Mouse (Mus musculus): ENCODE data around the gene Shank3. TPM values are rescaled to one million over a fixed set of nuclear protein-coding genes. Genes with fewer than 3 reads are reported as not detected.

The Shank3 gene
- 10 to 100 TPM; 48.2 to 53.3 TPM for total RNA-seq (2021)

- DNase-seq (ENCODE audit: low spot score): no peak
- intact Hi-C loops (cut with DNase I): loop anchor here (1.0 kb wide), 1 partner anchor 23 kb away; no protein-coding TSS in a partner anchor
Observed at GRCm38 (mm10) chr15:89498961-89499688, at the start of gene Shank3. TSS of gene Shank3 (plus strand) at chr15:89499623.

GRCm38 (mm10) chr15:89452906-89453864 lies 46.2 kb upstream of the Shank3 start:
- DNase-seq (ENCODE audit: low spot score): no peak
- intact Hi-C loops (cut with DNase I): no loop called here

GRCm38 (mm10) chr15:89453865-89454478 lies 45.5 kb upstream of the Shank3 start, which contains the start of gene Mapk8ip2:
TSS of gene Mapk8ip2 (plus strand) at chr15:89453913.
- no peak for DNase-seq (ENCODE audit: low spot score)
- intact Hi-C loops (cut with DNase I): no loop called here

- intact Hi-C loops (cut with DNase I): no loop called here
- DNase-seq (ENCODE audit: low spot score): no peak
Observed at GRCm38 (mm10) chr15:89454857-89455256, 44.6 kb upstream of the Shank3 start.

- intact Hi-C loops (cut with DNase I): no loop called here
Observed at GRCm38 (mm10) chr15:89455642-89456041, 43.8 kb upstream of the Shank3 start.

GRCm38 (mm10) chr15:89458942-89459341 lies 40.5 kb upstream of the Shank3 start:
- intact Hi-C loops (cut with DNase I): no loop called here
- DNase-seq (ENCODE audit: low spot score): no peak

More at GRCm38 (mm10) chr15:89455642-89456041, 43.8 kb upstream of the Shank3 start:
- no peak for DNase-seq (ENCODE audit: low spot score)

GRCm38 (mm10) chr15:89459821-89460220 lies 39.6 kb upstream of the Shank3 start:
- no peak for DNase-seq (ENCODE audit: low spot score)
- intact Hi-C loops (cut with DNase I): no loop called here

GRCm38 (mm10) chr15:89460298-89460697 lies 39.1 kb upstream of the Shank3 start:
- no peak for DNase-seq (ENCODE audit: low spot score)
- intact Hi-C loops (cut with DNase I): no loop called here

- intact Hi-C loops (cut with DNase I): no loop called here
- DNase-seq (ENCODE audit: low spot score): no peak
Observed at GRCm38 (mm10) chr15:89461321-89461720, 38.1 kb upstream of the Shank3 start.

GRCm38 (mm10) chr15:89462176-89462575 lies 37.2 kb upstream of the Shank3 start:
- DNase-seq (ENCODE audit: low spot score): no peak
- intact Hi-C loops (cut with DNase I): no loop called here

- intact Hi-C loops (cut with DNase I): no loop called here
Observed at GRCm38 (mm10) chr15:89463334-89464235, 35.8 kb upstream of the Shank3 start.

GRCm38 (mm10) chr15:89465052-89465451 lies 34.4 kb upstream of the Shank3 start:
- DNase-seq (ENCODE audit: low spot score): no peak
- intact Hi-C loops (cut with DNase I): loop anchor here (5.0 kb wide), 2 partner anchors 37 to 93 kb away; partner anchors contain the start of gene Sco2

More at GRCm38 (mm10) chr15:89463334-89464235, 35.8 kb upstream of the Shank3 start:
- no peak for DNase-seq (ENCODE audit: low spot score)

GRCm38 (mm10) chr15:89468577-89468976 lies 30.8 kb upstream of the Shank3 start:
- DNase-seq (ENCODE audit: low spot score): no peak
- intact Hi-C loops (cut with DNase I): loop anchor here (2.0 to 5.0 kb wide), 3 partner anchors 34 to 96 kb away; partner anchors contain the start of gene Sco2

GRCm38 (mm10) chr15:89471476-89471875 lies 27.9 kb upstream of the Shank3 start:
- no peak for DNase-seq (ENCODE audit: low spot score)
- intact Hi-C loops (cut with DNase I): no loop called here

- intact Hi-C loops (cut with DNase I): no loop called here
- no peak for DNase-seq (ENCODE audit: low spot score)
Observed at GRCm38 (mm10) chr15:89473370-89473769, 26.1 kb upstream of the Shank3 start.

- intact Hi-C loops (cut with DNase I): loop anchor here (2.0 kb wide), 1 partner anchor 43 kb away; no protein-coding TSS in a partner anchor
- no peak for DNase-seq (ENCODE audit: low spot score)
Observed at GRCm38 (mm10) chr15:89473921-89474320, 25.5 kb upstream of the Shank3 start.

GRCm38 (mm10) chr15:89474596-89475292 lies 24.7 kb upstream of the Shank3 start:
- DNase-seq (ENCODE audit: low spot score): no peak
- intact Hi-C loops (cut with DNase I): loop anchor here (2.0 kb wide), 1 partner anchor 44 kb away; no protein-coding TSS in a partner anchor

GRCm38 (mm10) chr15:89475293-89475600 lies 24.2 kb upstream of the Shank3 start:
- no peak for DNase-seq (ENCODE audit: low spot score)
- intact Hi-C loops (cut with DNase I): loop anchor here (2.0 kb wide), 1 partner anchor 44 kb away; no protein-coding TSS in a partner anchor
